Mouse (Mus musculus) large intestine, adult 2 months (tissue): ENCODE results near the gene Anapc15-ps. TPM values are rescaled to one million over a fixed set of nuclear protein-coding genes. Genes with fewer than 3 reads are reported as not detected.
"Not testable (repeated sequence)": the region's sequence is repeated elsewhere in the genome, so short reads cannot be mapped to it uniquely, and the experiment has no call there.

ENCODE experiments used
- DNase-seq: peaks from one replicate; pipeline ENCODE4 v3.0.0-alpha.2; 2012; ENCODE audit warnings: low read depth, low spot score
- WGBS: fragments of 180-500 bp; shearing (Covaris S2); methylation state at CpG from one replicate; pipeline ENCODE4 v1.1.7; 2018; 5-methylcytosine and 5-hydroxymethylcytosine counted together
- polyA plus RNA-seq: library from polyadenylated mRNA; depleted of rRNA; stranded (reverse); fragments of >200 nt; gene quantifications from 2 replicates; pipeline ENCODE4 v1.2.3, GENCODE M21; 2012; rRNA removed

The Anapc15-ps gene
- polyA plus RNA-seq, 1 experiment, result not detected

- WGBS, result 80% methylated on average over 5 of the region's 5 CpGs
- no peak for DNase-seq
Measured at GRCm38 (mm10) chr10:95641335-95641734, 31.9 kb downstream of the Anapc15-ps start.

DNA sequence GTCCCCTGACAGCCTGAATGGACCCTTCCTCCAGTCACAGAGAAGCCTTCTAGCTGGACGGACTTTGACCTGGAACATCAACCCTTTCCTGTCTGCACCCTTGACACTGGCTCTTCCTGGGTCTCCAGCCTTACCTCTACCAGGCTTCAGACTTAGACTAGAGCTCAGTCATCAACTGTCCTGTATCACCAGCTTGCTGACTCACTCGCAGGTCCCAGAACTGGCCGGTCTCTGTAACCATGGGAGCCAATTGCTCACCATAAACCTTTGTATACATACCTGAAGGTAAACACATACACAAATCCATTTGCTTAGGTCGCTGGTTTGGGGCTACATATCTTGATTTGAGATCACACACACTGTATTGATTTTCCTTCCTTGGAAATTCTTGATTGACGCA lies 33.8 kb downstream of the Anapc15-ps start:
- WGBS, result 36% methylated on average over 5 of the region's 5 CpGs

GRCm38 (mm10) chr10:95634751-95635150 lies 38.5 kb downstream of the Anapc15-ps start:
- 86% methylated on average over 15 of the region's 15 CpGs for WGBS
- no peak for DNase-seq

More for the DNA sequence above, 33.8 kb downstream of the Anapc15-ps start:
- DNase-seq, result peak; percentile 52

GRCm38 (mm10) chr10:95634261-95634660 lies 39.0 kb downstream of the Anapc15-ps start:
- DNase-seq, result no peak
- WGBS, result 85% methylated on average over 9 of the region's 9 CpGs

GRCm38 (mm10) chr10:95631568-95631967 lies 41.7 kb downstream of the Anapc15-ps start:
- DNase-seq, result no peak
- WGBS, result 52% methylated on average over 2 of the region's 2 CpGs

GRCm38 (mm10) chr10:95630726-95631345 lies 42.4 kb downstream of the Anapc15-ps start:
- 70% methylated on average over 10 of the region's 10 CpGs for WGBS
- DNase-seq, result no peak

DNA sequence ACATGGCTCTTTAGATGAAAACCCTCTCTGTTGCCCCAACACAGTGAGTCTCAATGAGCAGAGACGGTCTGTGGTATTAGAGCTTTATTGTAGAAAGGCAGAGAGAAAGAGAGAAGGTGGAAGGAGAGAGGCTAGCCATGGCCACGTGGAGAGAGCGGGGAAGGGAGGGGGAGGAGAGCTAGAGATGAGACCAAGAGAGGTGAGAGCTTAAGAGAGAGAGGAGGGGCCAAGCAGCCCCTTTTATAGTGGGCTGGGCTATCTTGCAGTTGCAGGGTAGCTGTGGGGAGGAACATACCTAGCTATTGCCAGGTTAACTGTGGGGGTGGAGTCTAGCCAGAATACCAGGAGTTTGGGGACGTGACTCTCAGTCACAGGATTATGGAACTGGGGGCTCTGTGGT lies 43.1 kb downstream of the Anapc15-ps start:
- not testable (repeated sequence) for DNase-seq
- WGBS, result 82% methylated on average over 4 of the region's 4 CpGs

DNA sequence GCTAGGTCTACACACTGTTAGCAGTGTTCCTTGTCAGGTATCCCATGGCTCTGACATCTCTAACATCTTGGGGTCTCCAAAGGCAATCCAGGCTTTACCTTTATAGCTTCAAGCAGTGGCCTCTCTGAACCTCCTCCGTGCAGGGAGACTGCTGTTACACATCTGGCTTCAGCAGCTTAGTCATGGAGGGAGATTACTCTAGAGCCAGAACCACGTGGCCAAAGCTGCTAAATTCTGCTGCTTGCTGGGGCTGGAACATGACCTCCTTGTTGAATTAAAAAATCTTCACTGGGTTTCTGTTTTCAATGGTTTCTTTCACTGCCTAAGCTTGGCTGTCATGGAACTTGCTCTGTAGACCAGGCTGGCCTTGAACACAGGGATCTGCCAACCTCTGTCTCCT lies 44.9 kb downstream of the Anapc15-ps start:
- no peak for DNase-seq
- WGBS, result 78% methylated on average over 2 of the region's 2 CpGs

- WGBS, result 50% methylated on average over 6 of the region's 6 CpGs
Measured at GRCm38 (mm10) chr10:95627381-95627780, 45.9 kb downstream of the Anapc15-ps start.

DNA sequence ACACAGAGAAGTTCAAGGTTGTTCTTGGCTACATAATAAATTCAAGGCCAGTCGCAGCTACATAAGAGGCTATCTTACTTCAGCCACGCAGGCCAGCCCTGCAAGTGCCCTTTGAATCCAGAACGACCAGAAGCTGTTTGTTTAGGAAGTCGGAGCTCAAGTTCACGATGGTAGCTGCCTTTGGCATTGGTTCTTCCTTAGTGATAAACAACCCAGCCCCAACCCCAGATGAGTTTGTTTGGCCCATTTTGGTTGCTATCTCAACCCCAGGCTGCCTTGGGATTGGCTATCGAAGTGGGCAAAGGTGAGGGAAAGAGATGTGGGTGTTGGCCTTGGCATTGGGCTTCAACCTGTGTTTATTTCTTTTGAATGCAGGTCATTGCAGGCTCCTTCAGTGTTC lies 48.0 kb downstream of the Anapc15-ps start:
- 19% methylated on average over 6 of the region's 6 CpGs for WGBS
- peak; percentile 80 for DNase-seq

More at GRCm38 (mm10) chr10:95627381-95627780, 45.9 kb downstream of the Anapc15-ps start:
- no peak for DNase-seq

GRCm38 (mm10) chr10:95624007-95624406 lies 49.2 kb downstream of the Anapc15-ps start:
- DNase-seq, result no peak
- WGBS, result 62% methylated on average over 5 of the region's 5 CpGs

GRCm38 (mm10) chr10:95623518-95623905 lies 49.7 kb downstream of the Anapc15-ps start:
- 60% methylated on average over 4 of the region's 4 CpGs for WGBS

More at GRCm38 (mm10) chr10:95623518-95623905, 49.7 kb downstream of the Anapc15-ps start:
- DNase-seq, result no peak

Other genes starting within 250 kb of the Anapc15-ps start
- gene Mrpl42, start 171.5 kb downstream of the Anapc15-ps start, polyA plus RNA-seq, result 142 and 148 TPM in 2 replicates
- 63.4 and 72.6 TPM in 2 replicates for gene Ube2n, start 158.3 kb downstream of the Anapc15-ps start, polyA plus RNA-seq
- 43.5 and 48.1 TPM in 2 replicates for gene Nudt4, start 109.3 kb downstream of the Anapc15-ps start, polyA plus RNA-seq
- gene Gm33543, start 169.5 kb upstream of the Anapc15-ps start, polyA plus RNA-seq, result not detected in 2 replicates